Mouse (Mus musculus) neutrophil, adult 83 days (primary cell): Measurements from ENCODE around the gene Bricd5. TPM values are rescaled to one million over a fixed set of nuclear protein-coding genes. Genes with fewer than 3 reads are reported as not detected.

ENCODE experiments used
- total RNA-seq, 2 experiments: library from RNA; stranded (reverse); gene quantifications; one replicate each; pipeline ENCODE4 v1.2.4; 2023

The Bricd5 gene
- under 1 TPM in 1 of 2 experiments, not detected in 1; 0.35 TPM for total RNA-seq

DNA sequence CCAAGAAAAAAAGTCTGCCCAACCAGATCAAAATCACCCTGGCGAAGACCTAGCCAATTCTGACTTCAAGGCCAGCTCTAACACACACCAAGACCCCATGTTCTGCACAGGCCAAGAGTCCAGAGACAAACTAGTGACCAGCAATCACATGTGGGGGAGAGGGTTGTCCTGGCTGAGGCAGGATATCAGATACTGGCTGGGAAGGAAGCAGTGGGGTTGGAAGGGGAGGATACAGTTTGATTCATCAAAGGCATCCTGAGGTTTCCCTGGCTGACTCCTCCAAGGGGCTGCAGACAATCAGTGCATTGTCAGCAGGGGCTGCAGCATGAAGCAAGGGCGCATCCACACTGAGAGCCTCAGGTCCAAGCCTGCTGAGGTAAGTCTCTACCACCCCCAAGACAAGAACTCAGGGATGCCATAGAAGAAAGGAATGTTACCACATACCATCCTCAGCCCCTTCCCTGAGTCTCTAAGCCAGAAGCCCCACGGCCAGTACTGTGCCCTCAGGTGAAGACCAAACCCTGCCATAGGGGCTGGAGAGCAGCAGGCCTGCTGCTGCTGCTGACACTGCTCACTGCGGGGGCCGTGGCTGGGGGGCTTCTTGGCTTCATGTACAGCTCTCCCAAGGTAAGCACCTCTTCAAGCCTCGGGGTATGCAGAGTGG is at the start of gene Bricd5:
Gene Bricd5 (plus strand): TSS at position 273 of the 664 bp plus-strand sequence.

GRCm38 (mm10) chr17:24426471-24427169 is 47.1 kb upstream of the Bricd5 start, which contains the start of gene Eci1:
TSS of gene Eci1 (plus strand) at chr17:24426641.

GRCm38 (mm10) chr17:24442632-24443155 is 31.0 kb upstream of the Bricd5 start, which contains the start of gene Dnase1l2:
TSS of gene Dnase1l2 (minus strand) at chr17:24443105.

DNA sequence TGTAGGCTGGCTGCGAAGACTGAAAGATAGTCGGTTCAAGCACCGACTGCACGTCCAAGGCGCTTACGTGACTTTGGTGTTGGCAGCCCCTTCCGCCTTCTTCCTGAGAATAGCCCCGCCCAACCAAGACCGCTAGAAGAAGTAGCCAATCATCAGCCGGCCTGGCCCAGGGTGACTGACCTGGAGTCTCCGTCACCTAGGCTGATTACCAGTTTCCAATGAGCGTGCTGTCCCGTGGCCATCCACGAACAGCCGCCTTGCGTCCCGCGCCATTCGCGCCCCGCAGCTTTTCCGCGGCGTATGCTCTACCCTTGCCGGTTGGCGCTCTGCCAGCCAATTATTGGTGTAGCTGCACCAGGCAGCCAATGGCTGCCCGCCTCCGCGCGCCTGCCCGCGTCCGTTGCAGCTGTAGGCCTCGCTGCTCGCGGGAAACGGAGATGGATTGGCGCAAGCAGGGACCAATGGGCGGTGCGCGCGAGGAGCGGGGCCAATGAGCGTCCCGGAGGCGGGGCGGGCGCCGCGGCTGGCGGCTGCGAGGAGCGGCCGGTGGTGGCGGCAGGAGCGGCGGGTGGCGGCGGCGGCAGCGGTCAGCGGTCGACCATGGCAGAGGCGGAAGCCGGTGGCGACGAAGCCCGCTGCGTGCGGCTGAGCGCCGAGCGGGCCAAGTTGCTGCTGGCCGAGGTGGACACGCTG is 3.6 kb upstream of the Bricd5 start, which contains the start of the genes E4f1 and Pgp:
Gene E4f1 (minus strand): TSS at position 404 of the 693 bp plus-strand sequence.
Gene Pgp (plus strand): TSS at position 483 of the 693 bp plus-strand sequence.

DNA sequence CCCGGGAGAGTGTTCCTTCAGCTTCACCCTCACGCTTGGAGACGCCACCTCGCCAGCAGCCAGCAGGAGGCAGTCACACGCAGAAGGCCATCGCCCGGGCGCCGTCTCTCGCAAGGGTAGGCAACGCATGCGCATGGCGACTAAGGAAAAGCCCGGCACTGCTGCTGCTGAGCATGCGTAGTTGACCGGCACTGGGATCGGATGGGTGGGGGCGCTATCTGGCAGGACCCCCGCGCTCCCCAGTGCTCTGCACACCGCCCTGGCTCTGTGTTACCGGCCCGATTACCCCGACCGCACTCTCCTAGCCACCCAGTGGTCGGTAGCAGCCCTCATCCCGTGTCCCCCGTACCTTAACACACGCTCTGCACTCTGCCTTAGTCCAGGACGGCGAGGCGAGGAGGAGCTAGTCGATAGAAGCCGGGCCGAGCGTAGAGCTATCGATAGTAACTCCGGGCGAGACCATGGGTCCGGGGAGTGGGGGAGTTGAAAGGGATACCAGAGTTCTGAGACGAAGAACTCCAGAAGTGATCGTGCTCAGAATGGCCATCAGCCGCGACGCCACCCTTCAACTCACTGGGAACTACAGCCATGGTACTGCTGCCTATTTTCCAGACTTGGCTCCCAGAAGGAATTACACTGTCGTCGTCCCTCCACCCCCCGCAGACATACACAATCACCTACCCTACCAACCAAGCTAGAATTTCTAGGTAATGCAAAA is 5.1 kb downstream of the Bricd5 start, which contains the start of gene Mlst8:
Gene Mlst8 (minus strand): TSS at position 416 of the 718 bp plus-strand sequence.

DNA sequence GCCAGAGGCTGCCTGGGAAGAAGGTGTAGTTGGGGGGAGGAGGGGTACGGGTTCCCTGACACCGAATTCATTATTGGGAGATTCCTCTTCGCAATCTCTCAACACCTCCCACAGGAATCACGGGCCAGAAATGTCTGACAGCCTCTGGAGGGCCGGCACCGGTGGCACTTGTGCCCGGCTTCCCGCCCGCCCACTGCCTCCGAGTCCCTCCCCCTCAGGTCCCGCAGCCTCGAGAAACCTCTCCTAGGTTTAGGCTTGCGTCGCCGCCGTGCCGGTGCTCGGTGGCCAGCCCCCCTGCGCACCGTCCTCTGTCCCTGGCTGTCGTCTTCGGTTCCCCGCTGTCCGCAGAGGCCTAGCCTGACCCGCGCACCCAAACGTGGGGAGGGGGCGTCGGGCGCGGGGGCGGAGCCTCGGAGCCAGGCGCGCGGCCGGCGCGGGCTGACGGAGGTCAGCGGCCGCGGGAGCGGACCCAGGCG is 14.5 kb downstream of the Bricd5 start, which contains the start of gene Caskin1:
Gene Caskin1 (plus strand): TSS at position 416 of the 476 bp plus-strand sequence.

Other genes starting within 250 kb of the Bricd5 start
- gene Ccnf, start 222.4 kb upstream of the Bricd5 start, total RNA-seq = 10 to 100 TPM; 57.0 to 58.7 TPM
- gene Abca17, start 122.8 kb upstream of the Bricd5 start, total RNA-seq = under 1 TPM in 1 of 2 experiments, not detected in 1; 0.31 TPM
- gene Abca3, start 121.9 kb upstream of the Bricd5 start, total RNA-seq = 10 to 100 TPM; 42.7 to 46.0 TPM
- 10 to 100 TPM; 65.6 to 72.3 TPM for gene Rnps1, start 59.3 kb upstream of the Bricd5 start, total RNA-seq
- gene Eci1, start 47.2 kb upstream of the Bricd5 start, total RNA-seq = 10 to 100 TPM; 11.3 to 16.4 TPM
- 1 to 10 TPM; 2.8 to 3.4 TPM for gene Dnase1l2, start 30.8 kb upstream of the Bricd5 start, total RNA-seq
- 10 to 100 TPM; 35.8 to 38.2 TPM for gene E4f1, start 3.6 kb upstream of the Bricd5 start, total RNA-seq
- gene Pgp, start 3.5 kb upstream of the Bricd5 start, total RNA-seq = 10 to 100 TPM; 29.7 to 33.2 TPM
- gene Mlst8, start 5.2 kb downstream of the Bricd5 start, total RNA-seq = 10 to 100 TPM; 46.7 to 47.8 TPM
- not detected for gene Caskin1, start 14.7 kb downstream of the Bricd5 start, total RNA-seq
- gene Traf7, start 54.1 kb downstream of the Bricd5 start, total RNA-seq = 100 to 1,000 TPM; 130 to 144 TPM
- gene Rab26, start 60.3 kb downstream of the Bricd5 start, total RNA-seq = 1 to 10 TPM in 1 of 2 experiments, under 1 TPM in 1; 0.42 to 1.2 TPM
- gene Pkd1, start 76.0 kb downstream of the Bricd5 start, total RNA-seq = 10 to 100 TPM; 18.7 TPM
- 10 to 100 TPM; 40.6 to 46.9 TPM for gene Tsc2, start 158.7 kb downstream of the Bricd5 start, total RNA-seq
- gene Nthl1, start 158.8 kb downstream of the Bricd5 start, total RNA-seq = 1 to 10 TPM; 1.0 to 3.5 TPM
- gene Slc9a3r2, start 176.4 kb downstream of the Bricd5 start, total RNA-seq = 1 to 10 TPM; 2.0 to 2.9 TPM
- gene Npw, start 184.6 kb downstream of the Bricd5 start, total RNA-seq = not detected
- gene Zfp598, start 195.8 kb downstream of the Bricd5 start, total RNA-seq = 10 to 100 TPM; 26.5 to 28.8 TPM
- under 1 TPM in 1 of 2 experiments, not detected in 1; 0.20 TPM for gene Syngr3, start 216.1 kb downstream of the Bricd5 start, total RNA-seq
- 1 to 10 TPM; 7.9 to 9.0 TPM for gene Gfer, start 222.3 kb downstream of the Bricd5 start, total RNA-seq
- 1 to 10 TPM; 1.8 to 2.2 TPM for gene Noxo1, start 222.3 kb downstream of the Bricd5 start, total RNA-seq
- 10 to 100 TPM; 12.1 to 16.7 TPM for gene Tbl3, start 233.8 kb downstream of the Bricd5 start, total RNA-seq
- gene Rnf151, start 244.2 kb downstream of the Bricd5 start, total RNA-seq = not detected
- 100 to 1,000 TPM; 644 to 709 TPM for gene Rps2, start 244.2 kb downstream of the Bricd5 start, total RNA-seq